Mouse (Mus musculus): ENCODE measurements around the gene Vmn1r205. TPM values are rescaled to one million over a fixed set of nuclear protein-coding genes. Genes with fewer than 3 reads are reported as not detected.
"Not testable (repeated sequence)": the region's sequence is repeated elsewhere in the genome, so short reads cannot be mapped to it uniquely, and the experiment has no call there.

Gene Vmn1r205
- not detected in 2 replicates for polyA plus RNA-seq (2014; fragmentation: Nextera tagmentation; extraction: Ambion mirVana)

- no peak for ATAC-seq (ENCODE audit: insufficient read depth)
- H3K9me3 ChIP-seq (ENCODE audit: low read depth, low read length), result no peaks in the 10 kb centered on the region
- no peak within 1 kb of the TSS for H3K27ac ChIP-seq (ENCODE audit: low read depth)
- no peak for DNase-seq
- 80% methylated on average over 3 of the region's 3 CpGs for WGBS
- H3K36me3 ChIP-seq (ENCODE audit: insufficient read depth), result no peaks in the 10 kb centered on the region
- no peak within 1 kb of the TSS for H3K4me2 ChIP-seq
- TF ChIP-seq CTCF (IDR thresholded peaks at IDR 0.05; ENCODE audit: low read depth), result no peak
- no peaks in the 10 kb centered on the region for H3K27me3 ChIP-seq (ENCODE audit: insufficient read depth, low read length)
- H3K4me3 ChIP-seq (ENCODE audit: low read depth, low read length), result no peak within 1 kb of the TSS
- H3K4me1 ChIP-seq (ENCODE audit: insufficient read depth), result no peaks in the 10 kb centered on the region
- no peak within 1 kb of the TSS for H3K9ac ChIP-seq
Measured at GRCm38 (mm10) chr13:22592900-22593299, at the start of gene Vmn1r205. Vmn1r205 (minus strand) TSS chr13:22593000.

DNA sequence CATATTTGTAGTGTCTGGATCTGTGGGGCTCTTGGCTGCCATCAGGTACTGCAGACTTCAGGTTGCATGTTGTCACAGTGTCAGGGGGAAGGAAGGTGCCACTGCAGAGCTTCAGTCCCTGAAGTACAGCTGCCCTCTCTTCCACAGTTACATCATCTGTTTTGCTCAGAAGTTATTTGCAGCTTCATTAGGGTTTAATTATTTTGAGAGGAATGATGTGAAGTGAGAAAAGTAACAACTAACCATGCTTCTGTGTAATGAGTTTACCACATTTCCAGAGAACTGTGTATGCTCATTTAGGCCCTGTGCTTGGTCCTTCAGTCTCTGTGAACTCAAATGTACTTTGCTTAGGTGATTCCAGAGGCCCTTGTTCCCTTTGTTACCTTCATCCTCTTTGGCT is 31.4 kb upstream of the Vmn1r205 start, which contains the start of gene Vmn1r206:
TSS of gene Vmn1r206 (minus strand) at position 101 of the 400 bp plus-strand sequence.
- not testable (repeated sequence) for H3K36me3 ChIP-seq (ENCODE audit: insufficient read depth); H3K27ac ChIP-seq (ENCODE audit: low read depth); H3K4me3 ChIP-seq (ENCODE audit: low read depth, low read length); DNase-seq; H3K9me3 ChIP-seq (ENCODE audit: low read depth, low read length); H3K4me2 ChIP-seq; H3K27me3 ChIP-seq (ENCODE audit: insufficient read depth, low read length); H3K4me1 ChIP-seq (ENCODE audit: insufficient read depth); ATAC-seq (ENCODE audit: insufficient read depth); H3K9ac ChIP-seq

GRCm38 (mm10) chr13:22583336-22583735 is 9.5 kb downstream of the Vmn1r205 start:
- H3K4me1 ChIP-seq (ENCODE audit: insufficient read depth); H3K4me3 ChIP-seq (ENCODE audit: low read depth, low read length); H3K9ac ChIP-seq; H3K27me3 ChIP-seq (ENCODE audit: insufficient read depth, low read length); H3K36me3 ChIP-seq (ENCODE audit: insufficient read depth); H3K4me2 ChIP-seq; DNase-seq; H3K27ac ChIP-seq (ENCODE audit: low read depth); ATAC-seq (ENCODE audit: insufficient read depth); H3K9me3 ChIP-seq (ENCODE audit: low read depth, low read length): not testable (repeated sequence)
- WGBS, result 80% methylated on average over 14 of the region's 14 CpGs

- H3K27me3 ChIP-seq (ENCODE audit: insufficient read depth, low read length); H3K9me3 ChIP-seq (ENCODE audit: low read depth, low read length); H3K9ac ChIP-seq; H3K27ac ChIP-seq (ENCODE audit: low read depth); ATAC-seq (ENCODE audit: insufficient read depth); H3K4me3 ChIP-seq (ENCODE audit: low read depth, low read length); H3K4me1 ChIP-seq (ENCODE audit: insufficient read depth); H3K4me2 ChIP-seq; DNase-seq; H3K36me3 ChIP-seq (ENCODE audit: insufficient read depth): not testable (repeated sequence)
- WGBS, result 79% methylated on average over 3 of the region's 3 CpGs
Measured at GRCm38 (mm10) chr13:22574911-22575310, 17.9 kb downstream of the Vmn1r205 start.

GRCm38 (mm10) chr13:22552898-22553297 is 39.9 kb downstream of the Vmn1r205 start, which contains the start of gene Vmn1r204:
Vmn1r204 (plus strand) TSS chr13:22553198.
- not testable (repeated sequence) for H3K9me3 ChIP-seq (ENCODE audit: low read depth, low read length); H3K36me3 ChIP-seq (ENCODE audit: insufficient read depth); H3K9ac ChIP-seq; H3K4me1 ChIP-seq (ENCODE audit: insufficient read depth); H3K4me3 ChIP-seq (ENCODE audit: low read depth, low read length); H3K4me2 ChIP-seq; H3K27ac ChIP-seq (ENCODE audit: low read depth); ATAC-seq (ENCODE audit: insufficient read depth); H3K27me3 ChIP-seq (ENCODE audit: insufficient read depth, low read length); DNase-seq
- 56% methylated on average over 1 of the region's 1 CpGs for whole genome bisulfite sequencing

Other genes with a start within 250 kb of the Vmn1r205 start
- not detected in 2 replicates for gene Vmn1r198, start 242.6 kb downstream of the Vmn1r205 start, polyA plus RNA-seq (2014; fragmentation: Nextera tagmentation; extraction: Ambion mirVana)
- gene Vmn1r199, start 213.2 kb downstream of the Vmn1r205 start, polyA plus RNA-seq (2014; fragmentation: Nextera tagmentation; extraction: Ambion mirVana), result not detected in 2 replicates
- not detected in 2 replicates for gene Vmn1r200, start 202.6 kb downstream of the Vmn1r205 start, polyA plus RNA-seq (2014; fragmentation: Nextera tagmentation; extraction: Ambion mirVana)
- not detected in 2 replicates for gene Vmn1r201, start 121.1 kb downstream of the Vmn1r205 start, polyA plus RNA-seq (2014; fragmentation: Nextera tagmentation; extraction: Ambion mirVana)
- not detected in 2 replicates for gene Vmn1r202, start 87.6 kb downstream of the Vmn1r205 start, polyA plus RNA-seq (2014; fragmentation: Nextera tagmentation; extraction: Ambion mirVana)
- gene Vmn1r203, start 74.9 kb downstream of the Vmn1r205 start, polyA plus RNA-seq (2014; fragmentation: Nextera tagmentation; extraction: Ambion mirVana), result 0.03 TPM in 1 of 2 replicates, not detected in the other
- gene Vmn1r204, start 39.8 kb downstream of the Vmn1r205 start, polyA plus RNA-seq (2014; fragmentation: Nextera tagmentation; extraction: Ambion mirVana), result not detected in 2 replicates
- gene Vmn1r206, start 31.3 kb upstream of the Vmn1r205 start, polyA plus RNA-seq (2014; fragmentation: Nextera tagmentation; extraction: Ambion mirVana), result not detected in 2 replicates
- gene Vmn1r207-ps, start 136.6 kb upstream of the Vmn1r205 start, polyA plus RNA-seq (2014; fragmentation: Nextera tagmentation; extraction: Ambion mirVana), result not detected in 2 replicates
- gene Vmn1r208, start 184.4 kb upstream of the Vmn1r205 start, polyA plus RNA-seq (2014; fragmentation: Nextera tagmentation; extraction: Ambion mirVana), result not detected in 2 replicates
- gene Vmn1r209, start 216.7 kb upstream of the Vmn1r205 start, polyA plus RNA-seq (2014; fragmentation: Nextera tagmentation; extraction: Ambion mirVana), result not detected in 2 replicates
- gene Vmn1r210, start 238.3 kb upstream of the Vmn1r205 start, polyA plus RNA-seq (2014; fragmentation: Nextera tagmentation; extraction: Ambion mirVana), result not detected in 2 replicates